Mouse (Mus musculus): ENCODE measurements at regions not wholly inside any gene's neighbourhood (a gene's known extent, or its start where the extent isn't known, plus 50 kb on each side); places are given as distances from the start of the nearest gene placed in this dataset.

GRCm38 (mm10) chr13:70153062-70153461 lies 350.9 kb downstream of the Med10 start:
- no peaks in the 10 kb centered on the region for H3K9me3 ChIP-seq (ENCODE audit: control insufficient read depth, low read depth, low read length)
- ATAC-seq (ENCODE audit: insufficient number of reproducible peaks, insufficient read depth, low FRiP score, low read depth), result no peak
- no peaks in the 10 kb centered on the region for H3K36me3 ChIP-seq (ENCODE audit: control insufficient read depth, insufficient read depth, low read length)
- H3K4me1 ChIP-seq (ENCODE audit: control insufficient read depth, insufficient read depth, low read length), result no peaks in the 10 kb centered on the region
- 50% methylated on average over 8 of the region's 8 CpGs for WGBS
- H3K4me3 ChIP-seq (ENCODE audit: low read depth, low read length), result no peak overlapping the region
- no peak overlapping the region for H3K9ac ChIP-seq (replicated peaks; ENCODE audit: low read depth, low read length)
- H3K4me2 ChIP-seq (replicated peaks; ENCODE audit: low read depth, low read length), result no peak overlapping the region
- no peak overlapping the region for H3K27ac ChIP-seq (ENCODE audit: low read length)
- no peaks in the 10 kb centered on the region for H3K27me3 ChIP-seq (ENCODE audit: control insufficient read depth, insufficient read depth, low read length)

GRCm38 (mm10) chr13:70155596-70155995 lies 353.4 kb downstream of the Med10 start:
- Histone ChIP-seq H3K4me1 (ENCODE audit: control insufficient read depth, insufficient read depth, low read length) (no peaks in the 10 kb centered on the region), H3K4me2 (replicated peaks; ENCODE audit: low read depth, low read length) (no peak overlapping the region), H3K9me3 (ENCODE audit: control insufficient read depth, low read depth, low read length) (no peaks in the 10 kb centered on the region), H3K36me3 (ENCODE audit: control insufficient read depth, insufficient read depth, low read length) (no peaks in the 10 kb centered on the region), H3K27ac (ENCODE audit: low read length) (no peak overlapping the region), H3K27me3 (ENCODE audit: control insufficient read depth, insufficient read depth, low read length) (no peaks in the 10 kb centered on the region), H3K9ac (replicated peaks; ENCODE audit: low read depth, low read length) (no peak overlapping the region), H3K4me3 (ENCODE audit: low read depth, low read length) (no peak overlapping the region)
- no peak for ATAC-seq (ENCODE audit: insufficient number of reproducible peaks, insufficient read depth, low FRiP score, low read depth)
- WGBS, result 62% methylated on average over 5 of the region's 5 CpGs

- no peak overlapping the region for H3K4me2 ChIP-seq (replicated peaks; ENCODE audit: low read depth, low read length)
- no peak overlapping the region for H3K4me3 ChIP-seq (ENCODE audit: low read depth, low read length)
- no peak overlapping the region for H3K27ac ChIP-seq (ENCODE audit: low read length)
- 90% methylated on average over 8 of the region's 8 CpGs for WGBS
- no peaks in the 10 kb centered on the region for H3K36me3 ChIP-seq (ENCODE audit: control insufficient read depth, insufficient read depth, low read length)
- ATAC-seq (ENCODE audit: insufficient number of reproducible peaks, insufficient read depth, low FRiP score, low read depth), result no peak
- no peak overlapping the region for H3K9ac ChIP-seq (replicated peaks; ENCODE audit: low read depth, low read length)
- H3K9me3 ChIP-seq (ENCODE audit: control insufficient read depth, low read depth, low read length), result no peaks in the 10 kb centered on the region
- H3K4me1 ChIP-seq (ENCODE audit: control insufficient read depth, insufficient read depth, low read length), result no peaks in the 10 kb centered on the region
- H3K27me3 ChIP-seq (ENCODE audit: control insufficient read depth, insufficient read depth, low read length), result no peaks in the 10 kb centered on the region
Measured at GRCm38 (mm10) chr13:70156975-70157588, 354.9 kb downstream of the Med10 start.

GRCm38 (mm10) chr13:70159065-70159464 lies 356.9 kb downstream of the Med10 start:
- no peak overlapping the region for H3K9ac ChIP-seq (replicated peaks; ENCODE audit: low read depth, low read length)
- H3K27ac ChIP-seq (ENCODE audit: low read length), result no peak overlapping the region
- ATAC-seq (ENCODE audit: insufficient number of reproducible peaks, insufficient read depth, low FRiP score, low read depth), result no peak
- H3K9me3 ChIP-seq (ENCODE audit: control insufficient read depth, low read depth, low read length), result no peaks in the 10 kb centered on the region
- no peak overlapping the region for H3K4me2 ChIP-seq (replicated peaks; ENCODE audit: low read depth, low read length)
- H3K4me1 ChIP-seq (ENCODE audit: control insufficient read depth, insufficient read depth, low read length), result no peaks in the 10 kb centered on the region
- H3K4me3 ChIP-seq (ENCODE audit: low read depth, low read length), result no peak overlapping the region
- H3K27me3 ChIP-seq (ENCODE audit: control insufficient read depth, insufficient read depth, low read length), result no peaks in the 10 kb centered on the region
- H3K36me3 ChIP-seq (ENCODE audit: control insufficient read depth, insufficient read depth, low read length), result no peaks in the 10 kb centered on the region
- WGBS, result 74% methylated on average over 3 of the region's 3 CpGs

GRCm38 (mm10) chr13:70159604-70160003 lies 357.4 kb downstream of the Med10 start:
- Histone ChIP-seq H3K27ac (ENCODE audit: low read length) (no peak overlapping the region), H3K27me3 (ENCODE audit: control insufficient read depth, insufficient read depth, low read length) (no peaks in the 10 kb centered on the region), H3K9me3 (ENCODE audit: control insufficient read depth, low read depth, low read length) (no peaks in the 10 kb centered on the region), H3K36me3 (ENCODE audit: control insufficient read depth, insufficient read depth, low read length) (no peaks in the 10 kb centered on the region), H3K4me3 (ENCODE audit: low read depth, low read length) (no peak overlapping the region), H3K4me1 (ENCODE audit: control insufficient read depth, insufficient read depth, low read length) (no peaks in the 10 kb centered on the region), H3K9ac (replicated peaks; ENCODE audit: low read depth, low read length) (no peak overlapping the region), H3K4me2 (replicated peaks; ENCODE audit: low read depth, low read length) (no peak overlapping the region)
- 52% methylated on average over 6 of the region's 6 CpGs for WGBS
- 0 out of 2 replicates have a peak, but pooled peaks have one; percentile 18 for ATAC-seq (ENCODE audit: insufficient number of reproducible peaks, insufficient read depth, low FRiP score, low read depth)

GRCm38 (mm10) chr13:70162115-70162514 lies 359.9 kb downstream of the Med10 start:
- no peak for ATAC-seq (ENCODE audit: insufficient number of reproducible peaks, insufficient read depth, low FRiP score, low read depth)
- H3K36me3 ChIP-seq (ENCODE audit: control insufficient read depth, insufficient read depth, low read length), result no peaks in the 10 kb centered on the region
- H3K4me3 ChIP-seq (ENCODE audit: low read depth, low read length), result no peak overlapping the region
- no peaks in the 10 kb centered on the region for H3K4me1 ChIP-seq (ENCODE audit: control insufficient read depth, insufficient read depth, low read length)
- H3K9ac ChIP-seq (replicated peaks; ENCODE audit: low read depth, low read length), result no peak overlapping the region
- H3K27me3 ChIP-seq (ENCODE audit: control insufficient read depth, insufficient read depth, low read length), result no peaks in the 10 kb centered on the region
- WGBS, result 88% methylated on average over 4 of the region's 4 CpGs
- H3K9me3 ChIP-seq (ENCODE audit: control insufficient read depth, low read depth, low read length), result no peaks in the 10 kb centered on the region
- no peak overlapping the region for H3K27ac ChIP-seq (ENCODE audit: low read length)
- no peak overlapping the region for H3K4me2 ChIP-seq (replicated peaks; ENCODE audit: low read depth, low read length)

GRCm38 (mm10) chr13:70165511-70166225 lies 363.5 kb downstream of the Med10 start:
- Histone ChIP-seq H3K27ac (ENCODE audit: low read length) (no peak overlapping the region), H3K9ac (replicated peaks; ENCODE audit: low read depth, low read length) (no peak overlapping the region), H3K4me2 (replicated peaks; ENCODE audit: low read depth, low read length) (no peak overlapping the region), H3K9me3 (ENCODE audit: control insufficient read depth, low read depth, low read length) (no peaks in the 10 kb centered on the region), H3K36me3 (ENCODE audit: control insufficient read depth, insufficient read depth, low read length) (no peaks in the 10 kb centered on the region), H3K4me3 (ENCODE audit: low read depth, low read length) (no peak overlapping the region), H3K4me1 (ENCODE audit: control insufficient read depth, insufficient read depth, low read length) (no peaks in the 10 kb centered on the region), H3K27me3 (ENCODE audit: control insufficient read depth, insufficient read depth, low read length) (no peaks in the 10 kb centered on the region)
- ATAC-seq (ENCODE audit: insufficient number of reproducible peaks, insufficient read depth, low FRiP score, low read depth), result no peak
- 74% methylated on average over 15 of the region's 15 CpGs for WGBS

- 60% methylated on average over 4 of the region's 4 CpGs for WGBS
- H3K9me3 ChIP-seq (ENCODE audit: control insufficient read depth, low read depth, low read length), result no peaks in the 10 kb centered on the region
- no peak overlapping the region for H3K27ac ChIP-seq (ENCODE audit: low read length)
- H3K27me3 ChIP-seq (ENCODE audit: control insufficient read depth, insufficient read depth, low read length), result no peaks in the 10 kb centered on the region
- no peaks in the 10 kb centered on the region for H3K4me1 ChIP-seq (ENCODE audit: control insufficient read depth, insufficient read depth, low read length)
- no peak overlapping the region for H3K9ac ChIP-seq (replicated peaks; ENCODE audit: low read depth, low read length)
- H3K4me2 ChIP-seq (replicated peaks; ENCODE audit: low read depth, low read length), result no peak overlapping the region
- H3K4me3 ChIP-seq (ENCODE audit: low read depth, low read length), result no peak overlapping the region
- H3K36me3 ChIP-seq (ENCODE audit: control insufficient read depth, insufficient read depth, low read length), result no peaks in the 10 kb centered on the region
- ATAC-seq (ENCODE audit: insufficient number of reproducible peaks, insufficient read depth, low FRiP score, low read depth), result no peak
Measured at GRCm38 (mm10) chr13:70167747-70168146, 365.6 kb downstream of the Med10 start.
